Mouse (Mus musculus): ENCODE data around the gene Sult6b2. TPM values are rescaled to one million over a fixed set of nuclear protein-coding genes. Genes with fewer than 3 reads are reported as not detected.

Gene Sult6b2
- polyA plus RNA-seq, 1 experiment from 2014 or later: not detected

DNA sequence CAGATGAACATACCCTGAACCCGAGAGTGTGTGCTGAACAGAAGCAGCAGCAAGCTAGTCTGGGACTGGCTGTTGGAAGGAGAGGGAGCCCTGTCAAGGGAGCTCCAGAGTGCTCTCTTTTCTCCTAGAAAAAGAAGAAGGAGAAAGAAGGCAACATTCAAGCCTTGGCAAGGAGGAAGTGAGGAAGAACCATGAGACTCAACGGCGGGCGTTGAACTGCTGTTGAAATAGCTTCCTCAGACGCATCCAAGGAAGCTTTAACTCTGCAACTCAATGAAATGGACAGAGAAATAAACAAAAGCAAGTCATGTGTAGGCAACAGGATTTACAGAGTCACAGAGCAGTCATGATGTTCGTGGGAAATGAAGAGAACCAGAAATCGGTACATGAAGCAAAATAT lies 57.5 kb downstream of the Sult6b2 start:
- ATAC-seq (ENCODE audit: low FRiP score): no peak
- no peak overlapping the region for H3K4me3 ChIP-seq
- H3K9ac ChIP-seq: no peak overlapping the region
- H3K27ac ChIP-seq: no peak overlapping the region
- H3K27me3 ChIP-seq: no peaks in the 10 kb centered on the region
- H3K9me3 ChIP-seq (replicated peaks): 0 out of 2 replicates have a peak, but pooled peaks cover 3% of the 10 kb centered on the region
- H3K36me3 ChIP-seq: no peaks in the 10 kb centered on the region
- no peak overlapping the region for H3K4me2 ChIP-seq (replicated peaks)
- WGBS: 82% methylated on average over 7 of the region's 7 CpGs
- no peaks in the 10 kb centered on the region for H3K4me1 ChIP-seq

DNA sequence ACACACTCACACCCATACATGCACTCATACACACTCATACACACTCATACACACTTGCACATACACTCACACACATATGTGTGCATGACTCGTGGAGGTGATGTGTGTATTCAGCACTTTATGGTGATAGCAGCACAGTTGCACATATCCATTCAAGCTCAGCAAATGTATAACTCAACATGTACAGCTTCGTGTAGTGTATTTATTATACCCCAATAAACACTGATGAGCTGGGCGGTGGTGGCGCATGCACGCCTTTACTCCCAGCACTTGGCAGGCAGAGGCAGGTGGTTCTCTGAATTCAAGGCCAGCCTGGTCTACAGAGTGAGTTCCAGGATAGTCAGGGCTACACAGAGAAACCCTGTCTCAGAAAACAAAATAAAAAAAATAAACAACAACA lies 58.8 kb downstream of the Sult6b2 start:
- 97% methylated on average over 5 of the region's 5 CpGs for WGBS
- no peak for ATAC-seq (ENCODE audit: low FRiP score)
- no peak overlapping the region for H3K9ac ChIP-seq

DNA sequence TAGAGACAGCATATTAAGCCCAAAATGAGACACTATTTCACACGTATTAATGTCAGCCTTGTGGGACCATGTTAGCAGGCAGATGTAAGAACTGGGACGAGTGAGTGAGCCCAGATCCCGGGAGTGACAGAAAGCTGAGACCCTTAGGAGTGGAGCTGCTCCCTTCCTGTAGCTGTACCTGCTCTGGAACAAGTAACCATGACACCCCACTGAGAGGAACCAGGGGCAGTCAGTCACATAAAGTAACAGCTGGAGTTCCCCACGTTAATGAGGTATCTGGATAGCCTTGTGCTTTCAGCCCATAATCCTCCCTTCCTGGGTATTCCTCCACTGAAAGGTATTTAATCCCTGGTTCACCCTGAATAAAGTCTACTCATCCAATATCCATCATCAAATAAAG lies 61.1 kb downstream of the Sult6b2 start:
- no peaks in the 10 kb centered on the region for H3K27me3 ChIP-seq
- no peak overlapping the region for H3K4me2 ChIP-seq (replicated peaks)
- H3K27ac ChIP-seq: no peak overlapping the region
- 60% methylated on average over 4 of the region's 4 CpGs for WGBS
- no peaks in the 10 kb centered on the region for H3K36me3 ChIP-seq
- no peaks in the 10 kb centered on the region; the same call in 1 of the 2 replicates for H3K4me1 ChIP-seq
- no peak for ATAC-seq (ENCODE audit: low FRiP score)
- 0 out of 2 replicates have a peak, but pooled peaks cover 3% of the 10 kb centered on the region for H3K9me3 ChIP-seq (replicated peaks)
- no peak overlapping the region for H3K4me3 ChIP-seq
- H3K9ac ChIP-seq: no peak overlapping the region

More for the DNA sequence above, 58.8 kb downstream of the Sult6b2 start:
- Histone ChIP-seq H3K27me3 (no peaks in the 10 kb centered on the region), H3K9me3 (replicated peaks) (0 out of 2 replicates have a peak, but pooled peaks cover 3% of the 10 kb centered on the region), H3K4me2 (replicated peaks) (no peak overlapping the region), H3K27ac (no peak overlapping the region), H3K36me3 (no peaks in the 10 kb centered on the region), H3K4me3 (no peak overlapping the region), H3K4me1 (no peaks in the 10 kb centered on the region)

GRCm38 (mm10) chr6:142741763-142742162 lies 62.5 kb downstream of the Sult6b2 start:
- ATAC-seq (ENCODE audit: low FRiP score): no peak
- Histone ChIP-seq H3K4me1 (no peaks in the 10 kb centered on the region; the same call in 1 of the 2 replicates), H3K4me2 (replicated peaks) (no peak overlapping the region), H3K27me3 (no peaks in the 10 kb centered on the region), H3K27ac (no peak overlapping the region), H3K4me3 (no peak overlapping the region), H3K36me3 (no peaks in the 10 kb centered on the region), H3K9ac (no peak overlapping the region), H3K9me3 (replicated peaks) (0 out of 2 replicates have a peak, but pooled peaks cover 3% of the 10 kb centered on the region)
- 86% methylated on average over 6 of the region's 6 CpGs for WGBS

DNA sequence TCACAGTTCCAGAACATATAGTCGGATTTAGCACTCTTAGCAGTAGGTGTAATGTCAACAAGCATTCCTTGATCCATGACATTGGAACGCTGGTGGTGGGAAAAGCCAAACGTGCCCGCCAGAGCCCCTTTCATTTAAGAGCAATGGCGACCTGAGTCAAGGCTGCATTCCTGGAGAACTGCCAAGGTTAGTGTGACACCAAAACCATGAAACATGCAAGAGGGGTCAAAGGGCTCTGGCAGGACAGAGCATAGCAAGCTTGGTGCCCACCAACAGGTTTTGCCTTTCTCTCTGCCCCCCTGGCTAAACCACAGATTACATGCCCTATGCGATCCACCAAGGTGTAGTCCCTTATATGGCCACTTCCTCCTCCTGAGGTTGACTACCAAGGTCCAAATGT lies 65.7 kb downstream of the Sult6b2 start:
- Histone ChIP-seq H3K27ac (no peak overlapping the region), H3K36me3 (no peaks in the 10 kb centered on the region), H3K4me1 (no peaks in the 10 kb centered on the region; the same call in 1 of the 2 replicates), H3K4me2 (replicated peaks) (no peak overlapping the region), H3K9ac (no peak overlapping the region), H3K9me3 (replicated peaks) (no peaks in the 10 kb centered on the region), H3K27me3 (no peaks in the 10 kb centered on the region), H3K4me3 (no peak overlapping the region)
- ATAC-seq (ENCODE audit: low FRiP score): no peak
- WGBS: 79% methylated on average over 6 of the region's 6 CpGs

DNA sequence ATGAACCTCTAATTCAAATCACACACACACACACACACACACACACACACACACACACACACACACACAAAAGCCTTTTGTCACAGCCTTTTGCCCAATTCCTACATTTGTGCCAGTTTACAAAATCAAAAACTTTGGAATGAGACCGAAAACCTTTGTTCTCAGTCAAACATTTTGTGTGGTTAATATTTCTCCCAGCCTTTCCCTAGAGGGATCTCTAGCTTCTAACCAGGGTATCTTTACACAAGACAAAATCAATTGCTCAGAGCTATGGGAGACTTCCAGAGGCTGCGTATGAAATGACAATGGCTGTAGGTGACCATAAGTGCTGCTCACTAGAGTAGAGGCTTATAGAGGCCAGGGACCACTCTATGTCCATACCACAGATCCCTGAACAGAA lies 66.1 kb downstream of the Sult6b2 start:
- Histone ChIP-seq H3K9ac (no peak overlapping the region), H3K36me3 (no peaks in the 10 kb centered on the region), H3K9me3 (replicated peaks) (no peaks in the 10 kb centered on the region), H3K27me3 (no peaks in the 10 kb centered on the region), H3K4me1 (no peaks in the 10 kb centered on the region; the same call in 1 of the 2 replicates), H3K27ac (no peak overlapping the region), H3K4me3 (no peak overlapping the region), H3K4me2 (replicated peaks) (no peak overlapping the region)
- ATAC-seq (ENCODE audit: low FRiP score): no peak
- 96% methylated on average over 2 of the region's 2 CpGs for WGBS

DNA sequence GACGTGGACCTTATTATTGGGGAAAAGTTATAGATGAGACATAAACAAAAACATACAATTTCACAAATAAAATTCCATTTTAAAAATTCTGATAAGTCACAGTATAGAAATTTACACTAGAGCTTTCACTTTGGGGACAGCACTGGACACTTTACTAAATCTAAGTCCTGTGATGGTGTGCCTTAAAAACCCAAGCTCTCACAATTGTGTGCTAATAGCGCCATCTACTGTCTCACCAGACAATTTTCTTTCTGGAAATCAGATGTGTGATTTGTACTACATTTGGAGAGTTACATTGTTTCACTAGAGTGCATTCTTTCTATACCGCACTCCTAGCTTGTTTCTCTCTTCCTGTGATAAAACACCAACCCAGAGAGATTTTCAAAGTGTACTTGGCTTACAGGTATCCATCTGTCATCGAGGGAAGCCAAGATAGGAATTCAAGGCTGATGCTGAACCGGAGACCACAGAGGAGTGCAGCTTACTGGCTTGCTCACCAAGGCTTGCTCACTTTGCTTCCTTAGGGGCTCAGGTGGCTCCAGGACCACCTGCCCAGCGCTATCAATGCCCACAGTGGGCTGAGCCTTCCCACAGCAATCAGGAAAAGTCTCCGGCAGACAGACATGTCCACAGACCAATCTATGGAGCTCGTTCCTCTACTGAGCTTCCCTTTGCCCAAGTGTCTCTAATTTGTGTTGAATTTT lies 68.8 kb downstream of the Sult6b2 start:
- ATAC-seq (ENCODE audit: low FRiP score): no peak
- no peaks in the 10 kb centered on the region for H3K9me3 ChIP-seq (replicated peaks)
- no peak overlapping the region for H3K4me2 ChIP-seq (replicated peaks)
- 50% methylated on average over 8 of the region's 8 CpGs for WGBS
- H3K4me1 ChIP-seq: no peaks in the 10 kb centered on the region; the same call in 1 of the 2 replicates
- no peaks in the 10 kb centered on the region for H3K27me3 ChIP-seq
- no peak overlapping the region for H3K4me3 ChIP-seq
- no peak overlapping the region for H3K9ac ChIP-seq
- H3K27ac ChIP-seq: no peak overlapping the region
- no peaks in the 10 kb centered on the region for H3K36me3 ChIP-seq

Other genes starting within 250 kb of the Sult6b2 start
- gene Kcnj8, start 232.9 kb downstream of the Sult6b2 start, polyA plus RNA-seq (2016; fragmentation: Nextera tagmentation; extraction: Ambion mirVana): 4.3 and 4.9 TPM in 2 replicates
- 2.4 and 2.8 TPM in 2 replicates for gene Abcc9, start 102.2 kb downstream of the Sult6b2 start, polyA plus RNA-seq (2016; fragmentation: Nextera tagmentation; extraction: Ambion mirVana)
- 138 and 139 TPM in 2 replicates for gene Cmas, start 47.8 kb downstream of the Sult6b2 start, polyA plus RNA-seq (2016; fragmentation: Nextera tagmentation; extraction: Ambion mirVana)
- gene St8sia1, start 159.9 kb upstream of the Sult6b2 start, polyA plus RNA-seq (2016; fragmentation: Nextera tagmentation; extraction: Ambion mirVana): 9.1 TPM in 2 replicates

All from hindbrain, embryonic 12.5 days (tissue).